Mouse (Mus musculus) small intestine, adult 2 months (tissue): ENCODE data around the gene Lamtor2.

Experiments
- CTCF ChIP-seq: fragments of 200-500 bp; IDR thresholded peaks from 2 replicates; pipeline ENCODE4 v1.5.1; 2012; ENCODE audit warnings: low read depth, mild to moderate bottlenecking, control low read depth, inconsistent platforms, low read length, moderate library complexity, mixed read lengths; ENCODE audit not compliant: insufficient replicate concordance, insufficient read length; ENCODE audit errors: extremely low read depth
- POLR2A ChIP-seq: fragments of 200-500 bp; IDR thresholded peaks from 2 replicates; pipeline ENCODE4 v1.6.1; 2012; ENCODE audit warnings: low read depth, mild to moderate bottlenecking, control low read depth, inconsistent platforms, low read length, moderate library complexity

- TF ChIP-seq POLR2A (no peak), CTCF (no peak)
Measured at GRCm38 (mm10) chr3:88509250-88509649, 43.6 kb downstream of the Lamtor2 start.
